Mouse (Mus musculus): ENCODE measurements around the gene Tmem135. TPM values are rescaled to one million over a fixed set of nuclear protein-coding genes. Genes with fewer than 3 reads are reported as not detected.

Tmem135 gene
- polyA plus RNA-seq, 1 experiment from 2014 or later: 16.4 TPM

- WGBS (ENCODE audit: insufficient replicate concordance): 75% methylated on average over 2 of the region's 2 CpGs
- H3K9me3 ChIP-seq (replicated peaks): no peaks in the 10 kb centered on the region
- no peak overlapping the region for H3K27ac ChIP-seq (replicated peaks)
- no peak overlapping the region for H3K4me3 ChIP-seq (replicated peaks)
- no peak for ATAC-seq (ENCODE audit: insufficient read depth)
- no peak overlapping the region for H3K4me2 ChIP-seq
- peaks cover 45% of the 10 kb centered on the region for H3K27me3 ChIP-seq
- H3K4me1 ChIP-seq (replicated peaks): peaks cover 30% of the 10 kb centered on the region
- no peaks in the 10 kb centered on the region for H3K36me3 ChIP-seq (replicated peaks)
- no peak overlapping the region for H3K9ac ChIP-seq
These were observed 3.3 kb downstream of the Tmem135 start for GRCm38 (mm10) chr7:89400721-89401120.

- Histone ChIP-seq H3K9ac (no peak overlapping the region), H3K27me3 (peaks cover 20% of the 10 kb centered on the region), H3K4me3 (replicated peaks) (no peak overlapping the region), H3K4me2 (no peak overlapping the region), H3K4me1 (replicated peaks) (peaks cover 12% of the 10 kb centered on the region; the same call in 1 of the 2 replicates), H3K9me3 (replicated peaks) (no peaks in the 10 kb centered on the region), H3K36me3 (replicated peaks) (no peaks in the 10 kb centered on the region), H3K27ac (replicated peaks) (no peak overlapping the region)
- ATAC-seq (ENCODE audit: insufficient read depth): peak; percentile 43; the same call in 1 of the 2 replicates
- 43% methylated on average over 3 of the region's 3 CpGs for WGBS (ENCODE audit: insufficient replicate concordance)
These were observed 6.0 kb downstream of the Tmem135 start for GRCm38 (mm10) chr7:89397837-89398534.

DNA sequence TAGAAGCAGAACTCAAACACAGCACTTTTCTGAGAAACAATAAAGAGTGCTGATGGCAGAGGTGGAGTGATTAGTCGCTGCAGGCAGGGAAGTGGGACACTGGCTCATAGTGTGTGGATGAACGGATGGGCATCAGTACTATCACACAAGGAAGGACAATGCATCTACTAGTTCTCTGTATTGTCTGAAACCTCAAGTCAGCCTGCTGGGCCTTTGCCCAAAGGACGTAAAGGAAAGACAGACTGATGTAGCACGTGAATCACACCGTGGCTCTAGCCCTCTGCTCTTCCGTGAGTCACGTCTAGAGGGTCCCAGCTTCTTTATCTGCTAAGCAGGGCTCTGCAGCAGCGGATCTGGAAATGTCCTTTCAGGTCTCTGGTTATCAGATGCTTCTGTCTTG is 7.6 kb downstream of the Tmem135 start:
- WGBS (ENCODE audit: insufficient replicate concordance): 61% methylated on average over 8 of the region's 8 CpGs
- H3K9ac ChIP-seq: no peak overlapping the region
- H3K36me3 ChIP-seq (replicated peaks): no peaks in the 10 kb centered on the region
- H3K27ac ChIP-seq (replicated peaks): no peak overlapping the region
- H3K4me3 ChIP-seq (replicated peaks): no peak overlapping the region
- H3K27me3 ChIP-seq: peaks cover 4% of the 10 kb centered on the region; the same call in 1 of the 2 replicates
- H3K9me3 ChIP-seq (replicated peaks): no peaks in the 10 kb centered on the region
- no peak overlapping the region for H3K4me2 ChIP-seq
- H3K4me1 ChIP-seq (replicated peaks): peaks cover 5% of the 10 kb centered on the region; the same call in 1 of the 2 replicates
- ATAC-seq (ENCODE audit: insufficient read depth): no peak

GRCm38 (mm10) chr7:89395399-89395798 is 8.6 kb downstream of the Tmem135 start:
- H3K9me3 ChIP-seq (replicated peaks): no peaks in the 10 kb centered on the region
- no peak overlapping the region for H3K9ac ChIP-seq
- ATAC-seq (ENCODE audit: insufficient read depth): no peak
- WGBS (ENCODE audit: insufficient replicate concordance): 45% methylated on average over 1 of the region's 1 CpGs
- no peak overlapping the region for H3K4me2 ChIP-seq
- H3K36me3 ChIP-seq (replicated peaks): no peaks in the 10 kb centered on the region
- no peak overlapping the region for H3K4me3 ChIP-seq (replicated peaks)
- no peak overlapping the region for H3K27ac ChIP-seq (replicated peaks)
- no peaks in the 10 kb centered on the region; the same call in 1 of the 2 replicates for H3K4me1 ChIP-seq (replicated peaks)
- H3K27me3 ChIP-seq: no peaks in the 10 kb centered on the region

- 76% methylated on average over 1 of the region's 1 CpGs for WGBS (ENCODE audit: insufficient replicate concordance)
- peaks cover 4% of the 10 kb centered on the region; the same call in 1 of the 2 replicates for H3K4me1 ChIP-seq (replicated peaks)
These were observed 11.2 kb downstream of the Tmem135 start for GRCm38 (mm10) chr7:89392825-89393224.

GRCm38 (mm10) chr7:89392388-89392787 is 11.6 kb downstream of the Tmem135 start:
- Histone ChIP-seq H3K4me1 (replicated peaks) (peaks cover 4% of the 10 kb centered on the region; the same call in 1 of the 2 replicates), H3K4me2 (no peak overlapping the region), H3K27me3 (no peaks in the 10 kb centered on the region), H3K9me3 (replicated peaks) (no peaks in the 10 kb centered on the region), H3K27ac (replicated peaks) (no peak overlapping the region), H3K4me3 (replicated peaks) (no peak overlapping the region), H3K36me3 (replicated peaks) (no peaks in the 10 kb centered on the region), H3K9ac (no peak overlapping the region)
- no peak for ATAC-seq (ENCODE audit: insufficient read depth)
- 58% methylated on average over 4 of the region's 4 CpGs for WGBS (ENCODE audit: insufficient replicate concordance)

More at GRCm38 (mm10) chr7:89392825-89393224, 11.2 kb downstream of the Tmem135 start:
- H3K4me3 ChIP-seq (replicated peaks): no peak overlapping the region
- no peaks in the 10 kb centered on the region for H3K36me3 ChIP-seq (replicated peaks)
- H3K27me3 ChIP-seq: no peaks in the 10 kb centered on the region
- no peak overlapping the region for H3K4me2 ChIP-seq
- no peak overlapping the region for H3K9ac ChIP-seq
- H3K27ac ChIP-seq (replicated peaks): no peak overlapping the region
- H3K9me3 ChIP-seq (replicated peaks): no peaks in the 10 kb centered on the region
- no peak for ATAC-seq (ENCODE audit: insufficient read depth)

- ATAC-seq (ENCODE audit: insufficient read depth): peak; percentile 44; the same call in 1 of the 2 replicates
- H3K36me3 ChIP-seq (replicated peaks): no peaks in the 10 kb centered on the region
- no peaks in the 10 kb centered on the region for H3K27me3 ChIP-seq
- H3K4me2 ChIP-seq: no peak overlapping the region
- no peak overlapping the region for H3K27ac ChIP-seq (replicated peaks)
- H3K9ac ChIP-seq: no peak overlapping the region
- no peak overlapping the region for H3K4me3 ChIP-seq (replicated peaks)
- H3K4me1 ChIP-seq (replicated peaks): peaks cover 4% of the 10 kb centered on the region; the same call in 1 of the 2 replicates
- WGBS (ENCODE audit: insufficient replicate concordance): 51% methylated on average over 4 of the region's 4 CpGs
- H3K9me3 ChIP-seq (replicated peaks): no peaks in the 10 kb centered on the region
These were observed 12.2 kb downstream of the Tmem135 start for GRCm38 (mm10) chr7:89391831-89392230.

DNA sequence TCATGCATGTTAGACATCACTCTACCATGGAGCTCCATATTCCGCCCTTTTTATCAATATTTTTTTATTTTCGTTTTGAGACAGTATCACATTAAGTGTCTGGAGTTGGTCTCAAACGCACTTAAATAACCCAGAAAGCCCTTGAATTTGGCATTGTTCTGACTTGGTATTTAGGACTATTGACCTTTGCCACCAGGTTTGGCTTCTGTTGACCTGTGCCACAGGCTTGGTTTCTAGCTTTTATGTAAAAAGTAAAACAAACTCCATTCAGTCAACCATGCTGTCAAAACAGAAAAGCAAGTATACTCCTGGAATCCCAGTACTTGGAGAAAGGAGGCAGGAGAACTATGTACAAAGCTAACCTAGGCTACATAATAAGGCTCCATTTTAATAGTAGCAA is 12.7 kb downstream of the Tmem135 start:
- Histone ChIP-seq H3K9ac (no peak overlapping the region), H3K27ac (replicated peaks) (no peak overlapping the region), H3K4me1 (replicated peaks) (peaks cover 4% of the 10 kb centered on the region; the same call in 1 of the 2 replicates), H3K36me3 (replicated peaks) (no peaks in the 10 kb centered on the region), H3K4me2 (no peak overlapping the region), H3K9me3 (replicated peaks) (no peaks in the 10 kb centered on the region), H3K27me3 (no peaks in the 10 kb centered on the region), H3K4me3 (replicated peaks) (no peak overlapping the region)
- 57% methylated on average over 3 of the region's 3 CpGs for WGBS (ENCODE audit: insufficient replicate concordance)
- ATAC-seq (ENCODE audit: insufficient read depth): no peak

- no peaks in the 10 kb centered on the region for H3K9me3 ChIP-seq (replicated peaks)
These were observed 13.4 kb downstream of the Tmem135 start for GRCm38 (mm10) chr7:89390660-89391059.

DNA sequence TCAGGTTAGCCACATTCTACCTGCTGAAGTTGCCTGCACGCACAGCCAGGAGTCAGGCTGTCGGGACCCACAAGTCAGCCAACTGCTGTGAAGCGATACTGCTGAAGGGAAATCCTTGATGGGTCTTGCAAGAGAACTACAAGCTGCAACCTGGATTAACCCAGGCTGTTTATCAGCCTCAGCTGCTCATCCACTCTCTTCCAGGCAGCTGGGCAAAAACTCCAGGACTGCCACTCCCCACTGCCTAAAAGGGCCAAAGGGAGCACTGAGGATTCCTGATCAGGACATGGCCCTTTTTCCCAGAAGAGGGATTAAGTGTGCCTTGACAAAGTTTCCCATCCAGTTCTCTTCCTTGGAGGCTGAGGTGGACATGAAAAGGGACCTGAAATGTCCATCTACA is 15.0 kb downstream of the Tmem135 start:
- H3K9me3 ChIP-seq (replicated peaks): no peaks in the 10 kb centered on the region
- H3K9ac ChIP-seq: no peak overlapping the region
- H3K4me3 ChIP-seq (replicated peaks): no peak overlapping the region
- WGBS (ENCODE audit: insufficient replicate concordance): 63% methylated on average over 3 of the region's 3 CpGs
- no peaks in the 10 kb centered on the region for H3K27me3 ChIP-seq
- no peak for ATAC-seq (ENCODE audit: insufficient read depth)
- H3K27ac ChIP-seq (replicated peaks): no peak overlapping the region
- H3K4me1 ChIP-seq (replicated peaks): peaks cover 4% of the 10 kb centered on the region; the same call in 1 of the 2 replicates
- no peak overlapping the region for H3K4me2 ChIP-seq
- no peaks in the 10 kb centered on the region for H3K36me3 ChIP-seq (replicated peaks)

More at GRCm38 (mm10) chr7:89390660-89391059, 13.4 kb downstream of the Tmem135 start:
- H3K4me1 ChIP-seq (replicated peaks): peaks cover 4% of the 10 kb centered on the region; the same call in 1 of the 2 replicates
- H3K27me3 ChIP-seq: no peaks in the 10 kb centered on the region
- H3K36me3 ChIP-seq (replicated peaks): no peaks in the 10 kb centered on the region
- no peak overlapping the region for H3K4me3 ChIP-seq (replicated peaks)
- ATAC-seq (ENCODE audit: insufficient read depth): no peak
- no peak overlapping the region for H3K9ac ChIP-seq
- no peak overlapping the region for H3K27ac ChIP-seq (replicated peaks)
- 42% methylated on average over 2 of the region's 2 CpGs for WGBS (ENCODE audit: insufficient replicate concordance)
- no peak overlapping the region for H3K4me2 ChIP-seq

DNA sequence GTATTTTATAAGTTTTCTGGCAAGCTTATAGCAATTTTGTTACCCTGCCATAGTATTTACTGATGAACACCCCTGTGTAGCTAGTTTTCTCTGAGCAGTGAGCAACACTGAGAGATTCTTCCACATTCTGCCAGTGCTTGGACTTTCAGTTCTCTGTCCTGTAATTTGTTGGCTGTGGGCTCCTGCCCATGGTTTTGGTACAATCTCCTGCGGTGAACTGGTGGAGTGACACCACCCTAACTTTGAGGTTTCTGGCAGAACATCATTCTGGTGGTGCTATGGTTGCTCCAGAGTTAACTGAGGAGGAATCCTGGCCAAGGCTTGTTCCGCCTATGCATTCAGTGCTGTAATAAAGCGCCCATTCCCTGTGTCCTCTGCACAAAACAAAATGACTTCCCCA is 21.1 kb downstream of the Tmem135 start:
- Histone ChIP-seq H3K9me3 (replicated peaks) (no peaks in the 10 kb centered on the region), H3K4me1 (replicated peaks) (0 out of 2 replicates have a peak, but pooled peaks cover 4% of the 10 kb centered on the region), H3K9ac (no peak overlapping the region), H3K27me3 (no peaks in the 10 kb centered on the region), H3K27ac (replicated peaks) (no peak overlapping the region), H3K4me3 (replicated peaks) (no peak overlapping the region), H3K4me2 (no peak overlapping the region), H3K36me3 (replicated peaks) (no peaks in the 10 kb centered on the region)
- WGBS (ENCODE audit: insufficient replicate concordance): 68% methylated on average over 3 of the region's 3 CpGs
- ATAC-seq (ENCODE audit: insufficient read depth): no peak
